Mouse (Mus musculus) layer of hippocampus, adult 9-10 months (tissue): ENCODE measurements around the gene Slc34a3.

Experiments
- DNase-seq: peaks from one replicate; pipeline ENCODE4 v3.0.0; 2022; ENCODE audit warnings: low spot score

The Slc34a3 gene

GRCm38 (mm10) chr2:25193330-25193770, 40.8 kb downstream of the Slc34a3 start:
- peak; percentile 63 for DNase-seq

- no peak for DNase-seq
These were observed 46.3 kb downstream of the Slc34a3 start for GRCm38 (mm10) chr2:25187841-25188240.

- DNase-seq = no peak
These were observed 47.6 kb downstream of the Slc34a3 start for GRCm38 (mm10) chr2:25186575-25186930.

GRCm38 (mm10) chr2:25185625-25186574, 48.3 kb downstream of the Slc34a3 start:
- no peak for DNase-seq

- no peak for DNase-seq
These were observed 49.7 kb downstream of the Slc34a3 start for GRCm38 (mm10) chr2:25184496-25184895.

- no peak for DNase-seq
These were observed 50.8 kb downstream of the Slc34a3 start for GRCm38 (mm10) chr2:25183336-25183735.

- no peak for DNase-seq
These were observed 51.5 kb downstream of the Slc34a3 start for GRCm38 (mm10) chr2:25182664-25183063.

- DNase-seq = no peak
These were observed 52.2 kb downstream of the Slc34a3 start for GRCm38 (mm10) chr2:25181891-25182397.

- DNase-seq = no peak
These were observed 52.9 kb downstream of the Slc34a3 start for GRCm38 (mm10) chr2:25180973-25181890.

- peak; percentile 84 for DNase-seq
These were observed 53.7 kb downstream of the Slc34a3 start, which contains the start of gene Nrarp for GRCm38 (mm10) chr2:25180478-25180903. TSS of gene Nrarp (plus strand) at chr2:25180758.

- DNase-seq = no peak
These were observed 54.5 kb downstream of the Slc34a3 start for GRCm38 (mm10) chr2:25179566-25180217.
